Mouse (Mus musculus) cerebellum, adult 9-10 months (tissue): Measurements from ENCODE around the gene Dusp2.
A peak's percentile ranks its signal among the peaks of the same experiment; 100 is the strongest.
"Not testable (repeated sequence)": the region's sequence is repeated elsewhere in the genome, so short reads cannot be mapped to it uniquely, and the experiment has no call there.

Source experiments
- DNase-seq: peaks from one replicate; pipeline ENCODE4 v3.0.0; 2022

Gene Dusp2

GRCm38 (mm10) chr2:127335767-127336496, at the start of gene Dusp2:
TSS of gene Dusp2 (plus strand) at chr2:127336159.
- peak; percentile 45 for DNase-seq

- no peak for DNase-seq
These were observed 43.7 kb upstream of the Dusp2 start for GRCm38 (mm10) chr2:127292250-127292649.

DNA sequence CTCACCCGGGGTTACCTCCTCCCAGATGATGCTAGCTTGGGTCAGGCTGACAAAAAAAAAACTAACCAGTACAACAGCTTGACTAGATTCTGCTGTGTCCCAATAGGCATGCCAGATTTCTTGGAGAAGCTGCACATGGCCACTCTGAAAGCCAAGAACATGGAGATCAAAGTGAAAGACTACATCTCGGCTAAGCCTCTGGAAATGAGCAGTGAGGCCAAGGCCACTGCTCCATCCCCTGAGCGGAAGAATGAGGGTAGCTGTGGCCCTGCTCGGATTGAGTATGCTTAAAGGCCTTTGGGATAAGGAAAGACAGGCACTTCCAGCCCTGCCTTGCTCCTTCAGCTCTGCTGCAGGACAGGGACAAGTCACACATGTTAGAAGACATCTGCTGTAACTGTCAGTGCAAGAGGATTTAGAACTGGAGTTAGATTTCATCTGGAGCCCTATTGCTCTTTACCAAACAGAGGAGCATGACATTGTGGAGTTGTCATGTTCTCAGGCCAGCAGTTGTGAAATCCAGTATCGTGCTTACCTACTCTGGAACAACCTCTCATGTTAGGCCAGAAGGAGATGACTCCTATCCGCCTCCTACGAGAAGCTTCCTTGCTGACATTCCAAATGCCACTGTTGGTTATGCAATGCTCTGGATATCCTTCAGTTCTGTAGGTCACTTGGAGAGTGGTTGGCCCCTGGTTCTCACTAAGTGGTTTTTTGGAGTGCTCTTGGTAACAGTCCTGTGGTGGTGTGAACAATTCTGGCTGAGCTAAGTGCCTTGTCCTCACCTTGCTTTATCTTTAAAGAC, 38.8 kb upstream of the Dusp2 start:
- DNase-seq, result no peak

DNA sequence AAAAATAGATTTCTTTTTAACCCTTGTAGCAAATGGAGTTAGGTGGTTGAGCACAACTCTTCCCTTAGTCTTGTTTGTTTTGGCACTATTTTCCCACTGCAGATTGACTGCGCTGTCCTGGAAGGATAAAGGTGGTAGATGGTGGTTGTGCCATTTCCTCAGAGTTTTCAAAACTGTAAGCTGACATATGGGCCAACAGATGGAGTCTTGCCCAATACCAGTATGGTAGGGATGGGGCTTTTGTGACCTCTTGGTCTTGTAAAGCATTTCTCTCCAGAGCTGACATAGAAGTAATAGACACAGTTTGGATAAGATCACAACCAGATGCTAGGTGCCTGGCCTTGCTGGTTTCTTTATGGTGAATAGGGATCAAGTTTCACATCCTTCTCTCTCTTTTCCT, 37.9 kb upstream of the Dusp2 start:
- DNase-seq, result no peak

DNA sequence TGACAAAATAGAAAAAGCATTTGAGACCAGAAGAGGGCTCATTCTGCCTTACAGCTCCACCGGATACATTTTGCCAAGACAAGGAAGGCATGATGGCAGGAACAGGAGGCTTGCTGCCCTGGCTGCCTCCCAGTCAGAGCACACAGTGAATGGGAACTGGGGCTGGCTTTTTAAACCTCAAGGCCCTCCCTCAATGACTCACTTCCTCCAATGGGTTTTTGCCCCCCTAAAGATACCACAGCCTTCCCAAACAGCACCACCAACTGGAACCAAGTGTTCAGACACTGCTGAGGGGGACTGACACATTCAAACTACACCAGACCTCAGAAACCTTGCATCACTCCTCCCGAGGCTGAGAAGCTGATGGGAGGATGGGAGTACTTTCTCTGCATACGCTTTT, 35.3 kb upstream of the Dusp2 start:
- no peak for DNase-seq

DNA sequence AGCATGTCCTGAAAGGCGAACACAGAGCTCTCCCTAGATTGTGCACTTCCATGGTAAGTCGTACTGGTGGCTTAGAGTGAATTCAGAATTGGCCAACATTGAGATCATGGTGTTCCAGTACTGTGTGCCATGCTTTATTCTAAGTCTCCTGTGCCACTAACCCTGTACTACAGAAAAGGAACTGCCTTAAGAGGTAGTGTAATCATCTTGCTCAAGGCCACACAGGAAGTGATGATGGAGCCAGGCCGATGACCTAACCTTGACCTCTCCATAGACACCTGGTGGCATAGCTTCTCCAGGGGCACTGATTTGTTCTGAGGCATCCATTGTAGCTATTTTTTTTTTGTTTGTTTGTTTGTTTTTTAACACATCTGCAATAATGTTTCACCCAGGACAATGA, 34.1 kb upstream of the Dusp2 start:
- DNase-seq, result no peak

DNA sequence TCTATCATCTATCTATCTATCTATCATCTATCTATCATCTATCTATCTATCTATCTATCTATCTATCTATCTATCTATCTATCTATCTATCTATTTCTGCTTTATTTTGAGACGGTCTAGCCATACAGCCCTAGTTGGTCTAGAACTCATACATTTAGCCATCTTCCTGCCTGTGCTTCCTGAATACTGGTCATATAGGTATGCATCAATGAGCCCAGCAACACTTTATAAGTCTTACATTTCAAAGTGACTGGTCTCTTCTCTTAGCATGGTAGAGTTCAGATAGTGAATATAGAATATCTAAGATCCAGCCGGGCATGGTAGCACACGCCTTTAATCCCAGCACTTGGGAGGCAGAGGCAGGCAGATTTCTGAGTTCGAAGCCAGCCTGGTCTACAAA, 31.8 kb upstream of the Dusp2 start:
- not testable (repeated sequence) for DNase-seq

DNA sequence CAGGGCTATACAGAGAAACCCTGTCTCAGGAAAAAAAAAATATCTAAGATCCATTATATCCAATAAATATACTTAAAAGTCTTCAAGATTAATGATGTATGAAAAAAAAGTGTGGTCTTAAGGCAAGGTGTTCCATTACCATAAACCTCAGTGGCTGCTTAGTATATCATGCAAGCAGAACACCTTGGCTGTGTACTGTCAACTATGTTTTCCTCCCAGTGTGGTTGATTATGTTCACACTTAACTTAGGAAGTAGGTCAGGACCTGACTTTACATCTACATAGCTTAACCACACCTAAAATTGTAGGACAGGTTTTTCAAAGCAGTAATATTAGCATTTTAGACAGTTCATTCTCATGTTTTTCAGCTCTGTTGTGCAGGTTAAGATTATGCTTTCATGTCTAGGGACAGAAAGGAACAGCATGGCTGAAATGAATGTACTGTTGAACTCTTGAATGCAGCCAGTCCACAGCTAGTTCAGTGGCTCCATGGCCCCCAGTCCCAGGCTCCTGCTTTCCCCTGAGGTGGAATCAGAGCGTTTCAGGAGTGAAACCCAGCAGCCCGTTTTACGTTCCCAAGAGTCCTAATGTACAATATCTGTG, 31.2 kb upstream of the Dusp2 start:
- DNase-seq, result no peak

- no peak for DNase-seq
These were observed 29.8 kb upstream of the Dusp2 start for GRCm38 (mm10) chr2:127306123-127306522.

GRCm38 (mm10) chr2:127307179-127307578, 28.8 kb upstream of the Dusp2 start:
- no peak for DNase-seq

DNA sequence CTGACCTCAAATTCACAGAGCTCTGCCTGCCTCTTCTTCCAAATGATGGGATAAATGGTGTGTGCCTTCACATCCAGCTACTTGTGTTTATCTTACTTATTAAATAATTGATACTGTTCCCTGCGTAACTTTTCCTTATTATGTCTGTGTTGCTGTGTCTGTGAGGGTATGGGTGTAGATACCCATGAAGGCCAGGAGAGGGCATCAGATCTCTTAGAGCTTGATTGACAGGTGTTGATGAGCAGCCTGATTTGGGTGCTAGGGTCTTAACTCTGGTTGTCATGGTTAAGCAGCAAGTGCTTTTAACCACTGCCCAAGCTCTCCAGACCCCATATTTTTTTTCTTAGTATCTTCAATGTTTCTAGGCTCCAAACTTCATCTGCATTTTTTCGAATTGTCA, 27.3 kb upstream of the Dusp2 start:
- no peak for DNase-seq

DNA sequence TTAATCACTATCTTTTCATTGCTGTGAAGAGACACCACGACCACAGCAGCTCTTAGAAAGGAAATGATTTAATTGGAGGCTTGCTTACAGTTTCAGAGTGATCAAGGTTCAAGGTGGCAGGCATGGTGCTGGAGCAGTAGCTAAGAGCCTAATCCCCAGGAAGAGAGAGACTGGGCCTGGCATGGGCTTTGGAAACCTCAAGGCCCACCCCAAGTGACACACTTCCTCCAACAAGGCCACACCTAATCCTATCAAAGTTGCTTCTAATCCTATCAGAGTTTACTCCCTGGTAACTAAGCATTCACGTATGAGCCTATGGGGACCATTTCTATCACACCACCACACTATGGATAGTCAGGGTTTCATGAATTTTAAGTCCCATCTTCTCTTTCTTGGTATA, 25.7 kb upstream of the Dusp2 start:
- DNase-seq, result no peak

DNA sequence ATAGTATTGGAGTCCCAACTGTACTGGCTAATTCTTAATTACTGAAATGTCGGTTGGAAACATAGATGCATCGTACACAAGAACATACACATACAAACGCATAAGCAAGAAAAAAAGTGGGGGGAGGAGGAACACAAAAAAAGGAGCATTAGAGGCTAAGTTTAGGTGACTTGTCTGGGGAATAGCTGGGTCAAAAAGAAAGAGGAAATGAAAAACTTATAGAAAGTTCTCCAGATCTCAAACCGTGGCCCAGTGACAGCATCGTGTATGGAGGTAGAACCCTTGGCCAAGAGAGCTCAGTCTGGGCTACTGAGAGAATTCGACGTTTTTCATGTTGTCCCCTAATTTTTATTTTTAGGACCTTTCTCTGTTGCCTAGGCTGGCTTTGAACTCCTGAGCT, 25.3 kb upstream of the Dusp2 start:
- DNase-seq, result no peak

DNA sequence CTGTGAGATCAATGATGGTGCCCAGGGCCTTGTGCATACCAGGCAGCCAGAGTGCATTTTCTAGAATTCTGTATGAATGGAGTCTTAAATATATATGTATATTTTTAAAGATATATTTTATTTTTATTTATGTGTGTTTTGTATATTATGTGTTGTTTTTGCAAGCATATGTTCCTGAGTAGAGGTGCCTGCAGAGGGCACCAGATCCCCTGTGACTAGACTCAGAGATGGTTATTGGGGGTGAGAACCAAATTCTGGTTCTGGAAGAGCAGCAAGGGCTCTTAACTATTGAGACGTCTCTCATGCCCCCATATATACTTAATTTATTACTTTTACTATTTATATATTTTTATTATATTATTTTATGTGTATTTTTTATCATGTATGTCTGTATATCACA, 24.8 kb upstream of the Dusp2 start:
- DNase-seq, result no peak

DNA sequence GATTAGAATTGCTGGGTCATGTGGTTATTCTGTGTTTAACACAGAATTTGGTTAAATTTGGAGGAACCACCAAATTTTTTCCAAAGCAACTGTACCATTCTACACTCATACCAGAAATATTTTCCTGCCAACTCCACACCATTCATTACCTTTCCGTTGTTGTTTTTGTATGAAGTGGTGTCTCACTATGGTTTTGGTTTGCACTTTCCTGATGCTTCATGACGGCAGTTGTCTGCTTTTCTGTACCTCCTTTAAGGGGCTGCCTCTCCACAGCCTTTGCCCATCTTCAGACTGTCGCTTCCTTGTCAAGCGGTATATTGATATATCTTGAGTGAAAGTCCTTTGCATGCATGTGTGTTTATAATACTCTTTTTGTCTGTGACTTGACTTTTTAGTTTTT, 23.2 kb upstream of the Dusp2 start:
- DNase-seq, result no peak

DNA sequence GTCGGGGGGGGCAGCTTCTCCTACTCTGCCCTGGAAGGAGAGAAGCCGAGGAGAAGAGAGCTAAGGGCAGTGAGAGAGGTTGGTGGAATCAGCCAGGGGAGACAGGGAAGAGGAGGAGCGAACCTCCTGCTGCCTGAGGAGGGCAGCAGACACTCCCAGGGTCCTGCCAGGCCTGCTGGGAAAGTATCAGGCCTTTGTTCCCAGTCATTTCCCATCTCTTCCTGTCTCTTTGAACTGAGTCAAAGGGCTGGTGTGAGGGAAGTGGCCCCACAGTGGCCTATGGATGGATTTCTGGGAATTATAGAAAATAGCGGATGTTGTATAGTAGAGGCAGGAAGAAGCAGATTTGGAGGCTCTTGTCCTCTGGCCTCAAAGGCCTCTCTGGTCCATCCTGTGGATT, 22.1 kb upstream of the Dusp2 start:
- DNase-seq, result no peak

- no peak for DNase-seq
These were observed 21.3 kb upstream of the Dusp2 start for GRCm38 (mm10) chr2:127314467-127315154.

- no peak for DNase-seq
These were observed 20.8 kb upstream of the Dusp2 start for GRCm38 (mm10) chr2:127315155-127315470.

DNA sequence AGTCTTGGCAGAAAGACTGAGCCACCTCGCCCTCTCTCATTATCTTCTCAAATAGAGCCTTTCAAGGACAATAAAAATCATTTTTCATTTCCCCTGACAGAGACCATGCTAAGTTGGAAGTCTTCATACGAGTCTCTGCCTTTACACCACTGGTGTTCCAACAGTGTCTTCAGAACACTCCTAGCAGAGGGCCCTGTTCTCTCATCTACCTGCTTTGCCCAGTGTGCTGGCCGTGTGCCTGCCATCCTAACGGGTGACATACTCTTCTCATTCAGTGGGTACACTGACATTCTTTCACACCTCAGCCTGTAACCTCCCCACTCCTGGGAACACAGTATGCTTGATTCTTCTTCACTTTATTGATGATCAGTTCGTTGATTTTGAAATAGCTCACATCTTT, 19.5 kb upstream of the Dusp2 start:
- no peak for DNase-seq

- DNase-seq, result no peak
These were observed 17.8 kb upstream of the Dusp2 start for GRCm38 (mm10) chr2:127318136-127318535.

- no peak for DNase-seq
These were observed 16.9 kb upstream of the Dusp2 start for GRCm38 (mm10) chr2:127319071-127319470.

DNA sequence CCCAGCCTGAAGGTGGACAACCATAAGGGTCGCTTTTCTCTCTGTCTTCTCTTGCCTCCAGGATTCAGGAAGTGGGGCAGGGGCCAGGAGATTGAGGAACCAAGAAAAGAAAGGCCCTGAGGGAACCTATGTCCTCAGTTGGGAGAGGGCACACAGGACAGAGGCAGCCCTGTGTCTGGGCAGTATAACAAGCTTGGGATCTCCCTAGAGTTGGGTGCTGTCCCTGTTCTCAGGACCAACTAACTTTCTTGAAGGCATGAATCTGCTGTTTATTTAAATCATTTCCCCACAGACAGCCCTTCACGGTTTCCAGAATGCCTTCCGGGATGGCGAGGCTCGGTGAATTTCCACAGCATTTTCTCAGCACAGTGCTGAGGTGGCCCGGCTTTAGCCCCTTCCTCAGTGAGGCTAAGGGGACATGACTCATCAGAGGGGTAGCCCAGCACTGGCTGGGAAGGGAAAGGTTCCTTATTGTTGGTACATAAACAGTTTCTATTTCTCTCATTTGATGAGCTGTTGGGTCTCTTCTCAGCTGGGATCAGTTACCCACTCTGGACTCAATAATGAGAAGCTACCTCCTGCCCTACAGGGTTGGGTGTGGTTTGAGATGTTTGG, 13.2 kb upstream of the Dusp2 start:
- no peak for DNase-seq

DNA sequence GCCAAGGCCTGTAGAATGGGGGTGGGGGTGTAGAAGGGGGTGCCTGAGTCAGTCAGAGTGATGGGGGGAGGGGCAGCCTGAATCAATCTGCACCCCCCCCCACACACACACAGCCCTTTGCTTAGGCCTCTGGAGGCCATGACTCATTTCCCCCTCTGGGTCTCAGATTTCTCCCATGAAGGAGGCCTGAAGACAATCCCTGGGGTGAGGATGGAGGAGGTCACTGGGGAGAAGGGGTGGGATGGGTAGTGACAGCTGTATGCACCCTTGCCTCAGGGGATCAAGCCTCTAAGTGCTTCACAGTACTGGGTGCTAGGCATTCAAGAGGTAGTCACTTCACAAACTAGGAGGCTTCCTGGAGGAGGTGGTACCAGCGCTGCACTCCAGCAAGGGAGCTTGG, 12.3 kb upstream of the Dusp2 start:
- no peak for DNase-seq
